Mouse (Mus musculus) kidney, adult 10 weeks (tissue): ENCODE data around the gene Vsig8. TPM values are rescaled to one million over a fixed set of nuclear protein-coding genes. Genes with fewer than 3 reads are reported as not detected.

ENCODE experiments used
- polyA plus RNA-seq: library from polyadenylated mRNA; stranded (reverse); fragments of 350-450 nt; fragmentation: Illumina TruSeq; extraction: RNeasy Lipid Tissue Mini Kit (QIAGEN cat#74804); gene quantifications from one replicate; pipeline ENCODE4 v1.2.3, GENCODE M21; 2014; ENCODE audit warnings: low read depth, low replicate concordance

The Vsig8 gene
- not detected for polyA plus RNA-seq

DNA sequence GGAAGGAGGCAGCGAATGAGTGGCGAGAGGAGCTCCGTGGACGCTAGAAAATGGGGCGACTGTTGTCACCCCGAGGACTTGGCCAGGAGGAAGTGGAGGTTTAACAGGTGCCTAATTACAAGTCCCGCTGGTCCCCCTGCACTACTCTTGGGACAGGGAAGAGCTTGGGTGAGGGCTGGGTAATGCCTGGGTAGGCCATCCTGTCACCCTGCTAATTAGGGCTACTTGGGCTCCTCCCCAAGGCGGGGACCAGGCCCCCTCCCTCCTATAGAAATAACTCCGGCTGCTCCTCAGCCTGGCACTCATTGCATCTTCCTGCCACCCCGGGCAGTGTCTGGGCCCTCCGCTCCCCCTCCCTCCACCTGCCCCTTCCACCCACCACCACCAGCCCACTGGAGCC is at the start of gene Vsig8:
Vsig8 (plus strand) TSS at position 301 of the 400 bp plus-strand sequence.

DNA sequence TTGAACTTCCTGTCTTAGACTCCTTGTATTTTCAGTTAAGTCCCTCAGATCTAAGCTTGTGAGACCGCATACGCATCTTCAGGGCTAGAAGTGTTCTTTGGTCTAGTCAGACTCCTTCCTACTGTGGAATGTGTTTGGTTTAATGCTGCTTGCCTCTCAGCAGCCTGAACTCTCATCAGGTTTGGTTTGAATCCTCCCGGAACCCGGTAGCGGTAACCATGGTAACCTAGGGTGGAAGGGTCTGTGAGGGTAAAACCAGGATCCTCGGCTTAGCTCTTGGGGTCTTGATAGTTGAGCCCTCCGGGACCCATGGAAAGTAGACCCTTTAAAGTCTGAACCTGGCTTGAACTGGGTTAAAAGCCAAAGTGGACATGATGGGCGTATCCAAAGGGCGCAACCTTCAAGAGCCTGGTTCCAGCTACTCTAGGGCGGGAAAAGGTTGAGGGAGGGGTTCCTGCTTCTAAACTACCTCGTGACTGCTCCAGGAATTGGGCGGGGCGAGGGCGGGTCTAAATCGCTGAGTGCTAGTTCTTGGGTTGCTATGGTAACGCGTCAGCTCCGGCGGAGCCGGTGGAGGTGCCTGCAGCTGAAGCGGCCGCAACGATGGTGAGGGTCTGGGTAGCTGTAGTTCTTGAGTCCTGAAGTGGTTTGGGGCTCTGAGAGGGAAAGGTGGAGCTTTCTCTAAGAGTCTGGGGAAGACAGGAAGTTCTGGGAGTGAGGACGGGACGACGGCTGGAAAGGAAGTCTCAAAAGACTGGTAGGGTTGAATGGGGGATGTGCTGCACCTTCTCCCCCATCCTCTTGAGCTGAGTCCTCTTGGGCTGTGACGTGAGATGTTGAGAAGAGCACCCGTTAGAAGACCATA is 34.9 kb upstream of the Vsig8 start, which contains the start of gene Cfap45:
Cfap45 (plus strand) TSS at position 226 of the 865 bp plus-strand sequence.

DNA sequence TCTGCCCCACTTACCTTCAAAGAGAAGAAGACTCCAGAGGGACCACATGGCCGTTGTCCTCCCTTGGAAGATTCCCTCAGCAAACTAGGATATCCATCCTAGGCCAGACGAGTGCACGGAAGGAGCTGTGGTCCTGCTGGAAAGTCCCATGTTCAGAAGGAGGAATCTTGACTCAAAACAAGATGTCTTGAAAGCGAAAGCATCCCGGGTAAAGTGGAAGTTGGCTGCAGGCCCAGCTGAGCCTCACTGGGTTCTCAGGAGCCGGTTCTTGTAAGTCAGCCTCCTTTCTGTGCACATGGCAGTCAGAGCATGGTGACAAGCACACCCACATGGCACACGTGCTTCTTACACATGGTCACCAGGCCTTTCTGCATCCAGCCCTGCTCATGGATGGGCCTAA is 34.6 kb downstream of the Vsig8 start, which contains the start of gene Slamf8:
Slamf8 (minus strand) TSS at position 184 of the 400 bp plus-strand sequence.

DNA sequence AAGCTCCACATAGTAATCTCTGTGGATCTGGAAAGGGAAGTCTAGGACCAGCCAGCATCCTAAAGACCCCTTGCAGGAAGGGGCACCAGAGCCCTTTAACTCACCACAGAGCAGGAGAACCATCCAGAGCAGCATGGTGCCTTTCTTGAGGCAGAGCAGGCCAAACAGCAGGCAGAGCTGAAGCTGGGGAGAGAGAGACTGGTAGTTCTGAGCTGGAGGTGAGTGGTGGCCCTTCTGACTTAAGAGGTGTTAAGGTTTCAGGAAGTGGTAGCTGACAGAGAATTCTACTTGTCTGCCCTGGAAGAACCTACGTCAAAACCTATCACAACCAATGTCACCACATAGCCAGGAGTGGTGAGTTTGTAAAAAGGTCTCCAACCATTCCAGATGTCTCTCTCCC is 46.6 kb downstream of the Vsig8 start, which contains the start of gene Fcrl6:
Fcrl6 (minus strand) TSS at position 226 of the 400 bp plus-strand sequence.

Other genes with a start within 250 kb of the Vsig8 start
- gene Kcnj9, start 226.6 kb upstream of the Vsig8 start, polyA plus RNA-seq: not detected
- gene Kcnj10, start 214.7 kb upstream of the Vsig8 start, polyA plus RNA-seq: 64.0 TPM
- 13.3 TPM for gene Pigm, start 179.4 kb upstream of the Vsig8 start, polyA plus RNA-seq
- 6.0 TPM for gene Slamf9, start 80.6 kb upstream of the Vsig8 start, polyA plus RNA-seq
- 0.40 TPM for gene Igsf9, start 74.2 kb upstream of the Vsig8 start, polyA plus RNA-seq
- 26.8 TPM for gene Tagln2, start 55.9 kb upstream of the Vsig8 start, polyA plus RNA-seq
- gene Cfap45, start 35.1 kb upstream of the Vsig8 start, polyA plus RNA-seq: not detected
- gene Slamf8, start 34.6 kb downstream of the Vsig8 start, polyA plus RNA-seq: 0.28 TPM
- not detected for gene Fcrl6, start 46.6 kb downstream of the Vsig8 start, polyA plus RNA-seq
- 3.6 TPM for gene Dusp23, start 77.0 kb downstream of the Vsig8 start, polyA plus RNA-seq
- gene Crp, start 142.1 kb downstream of the Vsig8 start, polyA plus RNA-seq: 0.53 TPM